Mouse (Mus musculus) liver, embryonic 11.5 days (tissue): ENCODE measurements around the gene Ifitm6. TPM values are rescaled to one million over a fixed set of nuclear protein-coding genes. Genes with fewer than 3 reads are reported as not detected.
A peak's percentile ranks its signal among the peaks of the same experiment; 100 is the strongest.

ENCODE experiments used
- ATAC-seq: fragments of 200-750 bp; cut with Nextera tagmentation; replicated peaks from 2 replicates; pipeline ENCODE4 v1.8.0; 2017; ENCODE audit warnings: moderate number of reproducible peaks, mild to moderate bottlenecking, moderate TSS enrichment, moderate library complexity; ENCODE audit not compliant: low FRiP score
- DNase-seq: peaks from one replicate; pipeline ENCODE4 v3.0.0-alpha.2; 2017; ENCODE audit warnings: low spot score
- H3K27ac ChIP-seq: fragments of 300-500 bp; sonication (generic); 2 replicates; pipeline ENCODE4 v1.5.1; 2014; ENCODE audit warnings: mild to moderate bottlenecking, low read depth, low read length, control low read depth
- H3K27me3 ChIP-seq: fragments of 300-500 bp; sonication (generic); replicated peaks from 2 replicates; pipeline ENCODE4 v1.6.1; 2014; ENCODE audit warnings: low read length, mixed read lengths; ENCODE audit not compliant: control insufficient read depth, insufficient read depth
- H3K36me3 ChIP-seq: fragments of 300-500 bp; sonication (generic); 2 replicates; pipeline ENCODE4 v1.6.1; 2014; ENCODE audit warnings: mild to moderate bottlenecking, low read length, moderate library complexity, mixed read lengths; ENCODE audit not compliant: control insufficient read depth, insufficient read depth
- H3K4me1 ChIP-seq: fragments of 300-500 bp; sonication (generic); replicated peaks from 2 replicates; pipeline ENCODE4 v1.6.1; 2014; ENCODE audit warnings: low read length, mixed read lengths; ENCODE audit not compliant: control insufficient read depth, insufficient read depth
- H3K4me2 ChIP-seq: fragments of 300-500 bp; sonication (generic); 2 replicates; pipeline ENCODE4 v1.6.1; 2014; ENCODE audit warnings: mild to moderate bottlenecking, control low read depth, moderate library complexity
- H3K4me3 ChIP-seq: fragments of 300-500 bp; sonication (generic); 2 replicates; pipeline ENCODE4 v1.5.1; 2014; ENCODE audit warnings: low read depth, low read length, control low read depth
- H3K9ac ChIP-seq: fragments of 300-500 bp; sonication (generic); 2 replicates; pipeline ENCODE4 v1.6.1; 2014; ENCODE audit warnings: low read depth, low read length, control low read depth
- H3K9me3 ChIP-seq: fragments of 300-500 bp; sonication (generic); 2 replicates; pipeline ENCODE4 v1.6.1; 2016; ENCODE audit warnings: low read length, inconsistent platforms, mixed read lengths; ENCODE audit not compliant: control insufficient read depth
- WGBS: fragments of 180-500 bp; shearing (Covaris S2); extraction: QIAGEN DNeasy Blood & Tissue Kit; methylation state at CpG from one replicate; pipeline ENCODE4 v1.1.7; 2014; 5-methylcytosine and 5-hydroxymethylcytosine counted together
- polyA plus RNA-seq: library from polyadenylated mRNA; unstranded; fragments of >200 nt; fragmentation: Nextera tagmentation; extraction: Ambion mirVana; gene quantifications from 2 replicates; pipeline ENCODE4 v1.2.1, GENCODE M21; 2014

Gene Ifitm6
- polyA plus RNA-seq, 1 experiment from 2014 or later: 0.90 TPM

- H3K36me3 ChIP-seq: no peaks in the 10 kb centered on the region
- no peaks in the 10 kb centered on the region for H3K9me3 ChIP-seq
- H3K27me3 ChIP-seq: no peaks in the 10 kb centered on the region
- DNase-seq (peak; percentile 85), ATAC-seq (peak; percentile 77)
- H3K4me1 ChIP-seq: peaks cover 20% of the 10 kb centered on the region
- peak overlapping the region; percentile 89 for H3K4me2 ChIP-seq
- WGBS: 10% methylated on average over 21 of the region's 21 CpGs
- H3K27ac ChIP-seq: peak overlapping the region; percentile 88
- H3K9ac ChIP-seq: peak overlapping the region; percentile 63
- H3K4me3 ChIP-seq: peak overlapping the region; percentile 45
Measured at GRCm38 (mm10) chr7:141048226-141049218, 30.8 kb upstream of the Ifitm6 start.

- Histone ChIP-seq H3K4me3 (peak overlapping the region; percentile 45), H3K27me3 (no peaks in the 10 kb centered on the region), H3K4me2 (peak overlapping the region; percentile 89), H3K9ac (peak overlapping the region; percentile 63), H3K9me3 (no peaks in the 10 kb centered on the region), H3K27ac (peak overlapping the region; percentile 88), H3K36me3 (no peaks in the 10 kb centered on the region), H3K4me1 (peaks cover 28% of the 10 kb centered on the region)
- ATAC-seq: peak; percentile 46
- WGBS: 5% methylated on average over 15 of the region's 19 CpGs
- DNase-seq: no peak
Measured at GRCm38 (mm10) chr7:141047581-141048225, 30.0 kb upstream of the Ifitm6 start.

- peak overlapping the region; percentile 88 for H3K27ac ChIP-seq
- H3K4me2 ChIP-seq: peak overlapping the region; percentile 89
- peaks cover 33% of the 10 kb centered on the region for H3K4me1 ChIP-seq
- no peak overlapping the region; the same call in 1 of the 2 replicates for H3K4me3 ChIP-seq
- H3K27me3 ChIP-seq: no peaks in the 10 kb centered on the region
- no peaks in the 10 kb centered on the region for H3K36me3 ChIP-seq
- WGBS: 28% methylated on average over 6 of the region's 6 CpGs
- H3K9ac ChIP-seq: peak overlapping the region; percentile 26; the same call in 1 of the 2 replicates
- ATAC-seq: peak; percentile 78
- no peaks in the 10 kb centered on the region for H3K9me3 ChIP-seq
- no peak for DNase-seq
Measured at GRCm38 (mm10) chr7:141046931-141047580, 29.3 kb upstream of the Ifitm6 start.

GRCm38 (mm10) chr7:141042539-141042938 lies 24.8 kb upstream of the Ifitm6 start:
- peak overlapping the region; percentile 20; the same call in 1 of the 2 replicates for H3K9ac ChIP-seq
- H3K4me2 ChIP-seq: peak overlapping the region; percentile 40
- peaks cover 40% of the 10 kb centered on the region for H3K4me1 ChIP-seq
- H3K36me3 ChIP-seq: no peaks in the 10 kb centered on the region
- DNase-seq (no peak), ATAC-seq (peak; percentile 75)
- no peaks in the 10 kb centered on the region for H3K9me3 ChIP-seq
- no peaks in the 10 kb centered on the region for H3K27me3 ChIP-seq
- peak overlapping the region; percentile 76 for H3K27ac ChIP-seq
- H3K4me3 ChIP-seq: no peak overlapping the region
- 21% methylated on average over 4 of the region's 4 CpGs for WGBS

- no peaks in the 10 kb centered on the region for H3K9me3 ChIP-seq
- H3K4me1 ChIP-seq: peaks cover 33% of the 10 kb centered on the region
- DNase-seq (no peak), ATAC-seq (no peak)
- H3K27ac ChIP-seq: peak overlapping the region; percentile 30; the same call in 1 of the 2 replicates
- no peak overlapping the region for H3K4me2 ChIP-seq
- no peaks in the 10 kb centered on the region for H3K27me3 ChIP-seq
- H3K36me3 ChIP-seq: no peaks in the 10 kb centered on the region
- H3K4me3 ChIP-seq: no peak overlapping the region
- no peak overlapping the region for H3K9ac ChIP-seq
- 28% methylated on average over 5 of the region's 5 CpGs for WGBS
Measured at GRCm38 (mm10) chr7:141041661-141042060, 23.9 kb upstream of the Ifitm6 start.

- DNase-seq (no peak), ATAC-seq (no peak)
- no peak overlapping the region for H3K4me3 ChIP-seq
- H3K27ac ChIP-seq: peak overlapping the region; percentile 30; the same call in 1 of the 2 replicates
- no peaks in the 10 kb centered on the region for H3K27me3 ChIP-seq
- peaks cover 29% of the 10 kb centered on the region for H3K4me1 ChIP-seq
- H3K9ac ChIP-seq: no peak overlapping the region
- H3K9me3 ChIP-seq: no peaks in the 10 kb centered on the region
- WGBS: 61% methylated on average over 6 of the region's 9 CpGs
- H3K36me3 ChIP-seq: no peaks in the 10 kb centered on the region
- no peak overlapping the region for H3K4me2 ChIP-seq
Measured at GRCm38 (mm10) chr7:141040867-141041606, 23.3 kb upstream of the Ifitm6 start.

GRCm38 (mm10) chr7:141039386-141040107 lies 21.8 kb upstream of the Ifitm6 start:
- no peak overlapping the region for H3K4me3 ChIP-seq
- no peak overlapping the region for H3K9ac ChIP-seq
- H3K36me3 ChIP-seq: no peaks in the 10 kb centered on the region
- WGBS: 85% methylated on average over 4 of the region's 4 CpGs
- no peaks in the 10 kb centered on the region for H3K9me3 ChIP-seq
- H3K27ac ChIP-seq: no peak overlapping the region
- DNase-seq (no peak), ATAC-seq (no peak)
- no peak overlapping the region for H3K4me2 ChIP-seq
- peaks cover 29% of the 10 kb centered on the region for H3K4me1 ChIP-seq
- H3K27me3 ChIP-seq: no peaks in the 10 kb centered on the region
